Comparison of ENCODE assay signal across 11 mouse cellular contexts in the genomic region with DNA sequence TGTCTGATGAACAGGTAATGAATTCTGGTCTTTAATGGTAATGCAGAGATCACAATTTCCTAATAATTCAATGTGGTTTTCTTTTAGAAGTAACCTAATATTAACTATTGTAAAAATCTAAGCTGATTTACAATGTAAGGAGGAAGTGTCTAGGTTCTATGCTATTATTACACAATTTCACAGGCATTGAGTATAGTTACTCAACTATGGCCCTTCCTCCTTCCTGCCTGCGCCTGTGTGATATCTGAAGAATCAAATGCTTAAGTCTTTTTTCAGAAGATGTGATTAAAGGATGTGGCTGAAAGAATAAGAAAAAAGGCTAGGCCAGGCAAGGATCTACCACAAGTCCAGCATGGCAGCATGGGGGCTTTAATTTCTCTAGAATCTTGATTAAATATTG. TPM values are rescaled to one million over a fixed set of nuclear protein-coding genes. Genes with fewer than 3 reads are reported as not detected.
"Had no signal": no experiment of that assay in that cellular context is flagged by ENCODE, and none has a peak within 500 bp of the region (broad histone marks: within the 10 kb centered on the region; RNA-seq: fewer than 3 reads in every experiment).

No protein-coding gene starts in this region.

RNA-seq across cellular contexts. Expression of gene Gm17332, which starts 47.4 kb away (rescaled TPM):
- total RNA-seq: left cerebral cortex, adult 2 months; left cerebral cortex, adult 8-10 months; left cerebral cortex, postnatal 10 days; left cerebral cortex, postnatal 14 days; left cerebral cortex, postnatal 25 days; left cerebral cortex, postnatal 36 days; left cerebral cortex, postnatal 4 days; liver, adult 2 months; megakaryocyte-erythroid progenitor cell, adult 5-6 weeks; midbrain, postnatal 0 days; monocyte, adult 5-6 weeks had no signal
